10 mouse cellular contexts compared by ENCODE assay signal in genomic region chr11:73223966-73224365, GRCm38 (mm10). TPM values are rescaled to one million over a fixed set of nuclear protein-coding genes. Genes with fewer than 3 reads are reported as not detected.
DNase-seq lines count a peak whose midpoint lies in the region; ATAC-seq and TF ChIP-seq lines count a peak whose summit lies in the region.
"Had no signal": no experiment of that assay in that cellular context is flagged by ENCODE, and none has a peak within 500 bp of the region (broad histone marks: within the 10 kb centered on the region; RNA-seq: fewer than 3 reads in every experiment).

No protein-coding gene starts in this region.

- peak; percentile 63 for TF ChIP-seq CTCF in layer of hippocampus, adult 2 months (conservative IDR thresholded peaks at IDR 0.05)

- no peaks in the 10 kb centered on the region for H3K4me1 ChIP-seq in forebrain, embryonic 15.5 days
- H3K4me1 ChIP-seq: midbrain, embryonic 12.5 days had no signal

- no peak overlapping the region for H3K27ac ChIP-seq in layer of hippocampus, adult 2 months
- H3K27ac ChIP-seq in forebrain, embryonic 15.5 days (replicated peaks): no peak overlapping the region
- H3K27ac ChIP-seq: midbrain, embryonic 12.5 days had no signal

- H3K27me3 ChIP-seq in forebrain, embryonic 15.5 days: no peaks in the 10 kb centered on the region
- H3K27me3 ChIP-seq: midbrain, embryonic 12.5 days had no signal

- H3K4me3 ChIP-seq in layer of hippocampus, adult 2 months: no peak overlapping the region
- H3K4me3 ChIP-seq in forebrain, embryonic 15.5 days: no peak overlapping the region
- H3K4me3 ChIP-seq: midbrain, embryonic 12.5 days had no signal

- H3K9ac ChIP-seq in forebrain, embryonic 15.5 days (replicated peaks): no peak overlapping the region
- H3K9ac ChIP-seq: midbrain, embryonic 12.5 days had no signal

- DNase-seq in layer of hippocampus, adult 2 months (ENCODE audit: low spot score in 2 of 2): no peak
- no peak for DNase-seq in layer of hippocampus, postnatal 10 days (ENCODE audit: low spot score in 2 of 2)
- DNase-seq in ZHBTc4 (ENCODE audit: low read depth, low spot score): peak; percentile 77
- DNase-seq in heart, postnatal 4 days: peak; percentile 25
- DNase-seq in spleen, postnatal 4 days (ENCODE audit: low spot score in 2 of 2): no peak
- no peak for DNase-seq in cerebellum, postnatal 36 days

- no peaks in the 10 kb centered on the region for H3K9me3 ChIP-seq in forebrain, embryonic 15.5 days
- H3K9me3 ChIP-seq: midbrain, embryonic 12.5 days had no signal

- WGBS in forebrain, embryonic 15.5 days: 71% methylated on average over 2 of the region's 2 CpGs

- peak; percentile 69 for ATAC-seq in megakaryocyte-erythroid progenitor cell, adult 5-6 weeks (replicated peaks; ENCODE audit: low FRiP score, low TSS enrichment, poor library complexity, severe bottlenecking)
- no peak for ATAC-seq in forebrain, embryonic 15.5 days (replicated peaks)

- no peaks in the 10 kb centered on the region for H3K36me3 ChIP-seq in forebrain, embryonic 15.5 days
- H3K36me3 ChIP-seq: midbrain, embryonic 12.5 days had no signal

- H3K4me2 ChIP-seq in forebrain, embryonic 15.5 days (replicated peaks): no peak overlapping the region
- H3K4me2 ChIP-seq: midbrain, embryonic 12.5 days had no signal

RNA-seq across cellular contexts. Expression of gene Trpv1, which starts 10.1 kb away (rescaled TPM):
- total RNA-seq in layer of hippocampus, adult 2 months (2021): not detected
- under 1 TPM; 0.09 to 0.25 TPM for total RNA-seq in layer of hippocampus, postnatal 10 days (2021)
- total RNA-seq in heart, postnatal 4 days (2021): not detected
- not detected in 2 replicates for total RNA-seq in megakaryocyte-erythroid progenitor cell, adult 5-6 weeks (2014; fragmentation: Nextera tagmentation)
- not detected in 2 replicates for total RNA-seq in megakaryocyte-erythroid progenitor cell, adult 5-6 weeks (2017)
- 0.14 TPM in 1 of 2 replicates, not detected in the other for polyA plus RNA-seq in forebrain, embryonic 15.5 days (2015; fragmentation: Nextera tagmentation; extraction: Ambion mirVana)
- total RNA-seq: heart, postnatal 36 days had no signal
- polyA plus RNA-seq: midbrain, embryonic 12.5 days had no signal

RNA-seq across cellular contexts. Expression of gene Shpk, which starts 24.7 kb away (rescaled TPM):
- total RNA-seq in layer of hippocampus, adult 2 months (2021): 1 to 10 TPM; 3.1 to 3.2 TPM
- total RNA-seq in layer of hippocampus, postnatal 10 days (2021): 1 to 10 TPM; 2.7 to 2.8 TPM
- 1 to 10 TPM in 1 of 2 experiments, under 1 TPM in 1; 0.95 to 1.1 TPM for total RNA-seq in heart, postnatal 4 days (2021)
- 2.5 and 8.5 TPM in 2 replicates for total RNA-seq in megakaryocyte-erythroid progenitor cell, adult 5-6 weeks (2014; fragmentation: Nextera tagmentation)
- 0.80 and 3.3 TPM in 2 replicates for total RNA-seq in megakaryocyte-erythroid progenitor cell, adult 5-6 weeks (2017)
- 1.2 and 1.6 TPM in 2 replicates for polyA plus RNA-seq in forebrain, embryonic 15.5 days (2015; fragmentation: Nextera tagmentation; extraction: Ambion mirVana)

RNA-seq across cellular contexts. Expression of gene Ctns, which starts 25.1 kb away (rescaled TPM):
- 10 to 100 TPM; 20.1 to 23.2 TPM for total RNA-seq in layer of hippocampus, adult 2 months (2021)
- 10 to 100 TPM; 18.3 to 18.6 TPM for total RNA-seq in layer of hippocampus, postnatal 10 days (2021)
- total RNA-seq in heart, postnatal 4 days (2021): 1 to 10 TPM; 8.4 to 8.7 TPM
- 12.0 and 13.2 TPM in 2 replicates for total RNA-seq in megakaryocyte-erythroid progenitor cell, adult 5-6 weeks (2014; fragmentation: Nextera tagmentation)
- total RNA-seq in megakaryocyte-erythroid progenitor cell, adult 5-6 weeks (2017): 4.0 and 9.5 TPM in 2 replicates
- 17.4 and 21.5 TPM in 2 replicates for polyA plus RNA-seq in forebrain, embryonic 15.5 days (2015; fragmentation: Nextera tagmentation; extraction: Ambion mirVana)

RNA-seq across cellular contexts. Expression of gene Trpv3, which starts 43.2 kb away (rescaled TPM):
- total RNA-seq in layer of hippocampus, adult 2 months (2021): under 1 TPM; 0.54 to 0.59 TPM
- total RNA-seq in layer of hippocampus, postnatal 10 days (2021): under 1 TPM; 0.32 to 0.42 TPM
- under 1 TPM; 0.07 to 0.10 TPM for total RNA-seq in heart, postnatal 4 days (2021)
- total RNA-seq in megakaryocyte-erythroid progenitor cell, adult 5-6 weeks (2014; fragmentation: Nextera tagmentation): not detected in 2 replicates
- total RNA-seq in megakaryocyte-erythroid progenitor cell, adult 5-6 weeks (2017): not detected in 2 replicates
- 0.06 and 0.09 TPM in 2 replicates for polyA plus RNA-seq in forebrain, embryonic 15.5 days (2015; fragmentation: Nextera tagmentation; extraction: Ambion mirVana)

RNA-seq across cellular contexts. Expression of gene Tax1bp3, which starts 47.1 kb away (rescaled TPM):
- 1 to 10 TPM; 9.2 TPM for total RNA-seq in layer of hippocampus, adult 2 months (2021)
- total RNA-seq in layer of hippocampus, postnatal 10 days (2021): 10 to 100 TPM; 21.5 to 23.9 TPM
- total RNA-seq in heart, postnatal 4 days (2021): 100 to 1,000 TPM; 109 to 112 TPM
- 3.8 and 5.6 TPM in 2 replicates for total RNA-seq in megakaryocyte-erythroid progenitor cell, adult 5-6 weeks (2014; fragmentation: Nextera tagmentation)
- 1.2 and 5.5 TPM in 2 replicates for total RNA-seq in megakaryocyte-erythroid progenitor cell, adult 5-6 weeks (2017)
- 172 and 173 TPM in 2 replicates for polyA plus RNA-seq in forebrain, embryonic 15.5 days (2015; fragmentation: Nextera tagmentation; extraction: Ambion mirVana)

Comparison
In these comparisons a context has a peak if more than half of its experiments do, and no peak if none do; other contexts are left out.
1. DNase-seq: peak in ZHBTc4 (single experiment) and heart, postnatal 4 days (single experiment); none in layer of hippocampus, adult 2 months (0 of 2), layer of hippocampus, postnatal 10 days (0 of 2), spleen, postnatal 4 days (0 of 2) and cerebellum, postnatal 36 days (0 of 2).